Comparison of ENCODE assay signal across 7 mouse cellular contexts in genomic region chr14:122490441-122491328, GRCm38 (mm10). TPM values are rescaled to one million over a fixed set of nuclear protein-coding genes. Genes with fewer than 3 reads are reported as not detected.
DNase-seq lines count a peak whose midpoint lies in the region; ATAC-seq and TF ChIP-seq lines count a peak whose summit lies in the region.

Gene Gm10837, plus strand, starts transcription at chr14:122490586.

- H3K4me2 ChIP-seq in embryonic facial prominence, embryonic 13.5 days: peak within 1 kb of the TSS; percentile 54
- peak within 1 kb of the TSS; percentile 69 for H3K4me2 ChIP-seq in limb, embryonic 11.5 days (ENCODE audit: low read depth, severe bottlenecking)

- H3K27me3 ChIP-seq in ES-Bruce4 (ENCODE audit: control insufficient read depth, insufficient read depth, low read length, poor library complexity, severe bottlenecking): peaks cover 18% of the 10 kb centered on the region
- peaks cover 78% of the 10 kb centered on the region for H3K27me3 ChIP-seq in embryonic facial prominence, embryonic 13.5 days
- peaks cover 11% of the 10 kb centered on the region for H3K27me3 ChIP-seq in limb, embryonic 11.5 days (ENCODE audit: control insufficient read depth, insufficient read depth, low read length)

- no peaks in the 10 kb centered on the region for H3K4me1 ChIP-seq in ES-Bruce4 (ENCODE audit: control insufficient read depth, insufficient read depth, low read length)
- peaks cover 6% of the 10 kb centered on the region for H3K4me1 ChIP-seq in embryonic facial prominence, embryonic 13.5 days
- H3K4me1 ChIP-seq in limb, embryonic 11.5 days (ENCODE audit: control insufficient read depth, insufficient read depth, low read length): peaks cover 10% of the 10 kb centered on the region; the same call in 1 of the 2 replicates
- peaks cover 7% of the 10 kb centered on the region; the same call in 1 of the 2 replicates for H3K4me1 ChIP-seq in olfactory bulb, adult 2 months (ENCODE audit: control insufficient read depth, insufficient read depth, low read length)

- no peak for TF ChIP-seq CTCF in ES-Bruce4 (IDR thresholded peaks at IDR 0.05; ENCODE audit: low read depth, low read length)
- no peak for TF ChIP-seq CTCF in olfactory bulb, adult 2 months (IDR thresholded peaks at IDR 0.05; ENCODE audit: insufficient read depth, low read depth, low read length)

- DNase-seq in CD4-positive, CD25-positive, alpha-beta regulatory T cell, adult 2 months (ENCODE audit: low read depth, low spot score): peak; percentile 31
- DNase-seq in limb, embryonic 11.5 days (ENCODE audit: low spot score): peak; percentile 65
- DNase-seq in left cerebral cortex, adult 11 months (ENCODE audit: low spot score): no peak
- DNase-seq in Muller cell, postnatal 12 days (ENCODE audit: inconsistent ontology term): no peak

- WGBS in embryonic facial prominence, embryonic 13.5 days: 1% methylated on average over 51 of the region's 51 CpGs
- WGBS in limb, embryonic 11.5 days: under 1% methylated on average over 51 of the region's 51 CpGs
- 13% methylated on average over 51 of the region's 51 CpGs for WGBS in olfactory bulb, adult 2 months

- H3K9me3 ChIP-seq in ES-Bruce4 (replicated peaks; ENCODE audit: control insufficient read depth, insufficient read depth, low read length, poor library complexity, severe bottlenecking): no peaks in the 10 kb centered on the region
- no peaks in the 10 kb centered on the region for H3K9me3 ChIP-seq in embryonic facial prominence, embryonic 13.5 days
- H3K9me3 ChIP-seq in limb, embryonic 11.5 days (ENCODE audit: control insufficient read depth, low read length): no peaks in the 10 kb centered on the region

- no peak for TF ChIP-seq POLR2A in ES-Bruce4 (IDR thresholded peaks at IDR 0.05; ENCODE audit: insufficient read depth, low read length)
- TF ChIP-seq POLR2A in olfactory bulb, adult 2 months (IDR thresholded peaks at IDR 0.05; ENCODE audit: insufficient read depth, low read depth, low read length): no peak

- no peak within 1 kb of the TSS for H3K9ac ChIP-seq in ES-Bruce4 (ENCODE audit: low read depth, poor library complexity, severe bottlenecking)
- H3K9ac ChIP-seq in embryonic facial prominence, embryonic 13.5 days: no peak within 1 kb of the TSS
- H3K9ac ChIP-seq in limb, embryonic 11.5 days (ENCODE audit: low read length): peak within 1 kb of the TSS; percentile 62

- H3K36me3 ChIP-seq in ES-Bruce4 (ENCODE audit: control insufficient read depth, insufficient read depth, low read length, poor library complexity, severe bottlenecking): no peaks in the 10 kb centered on the region
- H3K36me3 ChIP-seq in embryonic facial prominence, embryonic 13.5 days: no peaks in the 10 kb centered on the region
- H3K36me3 ChIP-seq in limb, embryonic 11.5 days (ENCODE audit: control insufficient read depth, insufficient read depth, low read length): no peaks in the 10 kb centered on the region

- TF ChIP-seq EP300 in ES-Bruce4 (IDR thresholded peaks at IDR 0.05; ENCODE audit: insufficient read depth, low read depth, low read length): 0 out of 2 replicates have a peak, but pooled peaks have one; percentile 17

- H3K27ac ChIP-seq in ES-Bruce4 (ENCODE audit: insufficient read depth, low read length): no peak within 1 kb of the TSS
- H3K27ac ChIP-seq in embryonic facial prominence, embryonic 13.5 days: no peak within 1 kb of the TSS
- peak within 1 kb of the TSS; percentile 22 for H3K27ac ChIP-seq in limb, embryonic 11.5 days (replicated peaks; ENCODE audit: low read depth, low read length)
- H3K27ac ChIP-seq in olfactory bulb, adult 2 months (ENCODE audit: insufficient read depth, low read depth, low read length): peak within 1 kb of the TSS; percentile 33; the same call in 1 of the 2 replicates

- no peak for ATAC-seq in embryonic facial prominence, embryonic 13.5 days (ENCODE audit: insufficient number of reproducible peaks, insufficient read depth, low FRiP score, low TSS enrichment, low read depth)
- peak; percentile 41 for ATAC-seq in limb, embryonic 11.5 days (ENCODE audit: insufficient number of reproducible peaks, low FRiP score, low TSS enrichment, low read depth)

- H3K4me3 ChIP-seq in ES-Bruce4 (ENCODE audit: low read depth, low read length): peak within 1 kb of the TSS; percentile 60
- H3K4me3 ChIP-seq in embryonic facial prominence, embryonic 13.5 days: peak within 1 kb of the TSS; percentile 29
- H3K4me3 ChIP-seq in limb, embryonic 11.5 days (ENCODE audit: low read depth, low read length): peak within 1 kb of the TSS; percentile 28
- peak within 1 kb of the TSS; percentile 27 for H3K4me3 ChIP-seq in olfactory bulb, adult 2 months (ENCODE audit: insufficient read depth, low read depth, low read length)

RNA-seq across cellular contexts. Expression of gene Gm10837, which starts in this region (rescaled TPM):
- polyA plus RNA-seq in ES-Bruce4 (2011; ENCODE audit: insufficient read depth, insufficient read length, low read depth, missing spikeins): not detected in 2 replicates
- not detected in 2 replicates for polyA plus RNA-seq in embryonic facial prominence, embryonic 13.5 days (2015; fragmentation: Nextera tagmentation; extraction: Ambion mirVana)
- 0.16 and 0.19 TPM in 2 replicates for polyA plus RNA-seq in limb, embryonic 11.5 days (2014; fragmentation: Nextera tagmentation; extraction: Ambion mirVana)
- not detected in 2 replicates for polyA plus RNA-seq in olfactory bulb, adult 2 months (2012; ENCODE audit: insufficient read depth, insufficient read length, low replicate concordance, missing spikeins)

Comparison
In these comparisons a context has a peak if more than half of its experiments do, and no peak if none do; other contexts are left out.
1. Peak in DNase-seq, ATAC-seq, H3K4me3 ChIP-seq, H3K27ac ChIP-seq, H3K9ac ChIP-seq and H3K4me2 ChIP-seq in limb, embryonic 11.5 days; RNA of the gene not detected or under 1 TPM.